ENCODE assay signal across 21 mouse cellular contexts in genomic region chr6:135165706-135166105, GRCm38 (mm10). TPM values are rescaled to one million over a fixed set of nuclear protein-coding genes. Genes with fewer than 3 reads are reported as not detected.
A peak's percentile ranks its signal among the peaks of the same experiment; 100 is the strongest.
DNase-seq lines count a peak whose midpoint lies in the region; ATAC-seq and TF ChIP-seq lines count a peak whose summit lies in the region.
"Had no signal": no experiment of that assay in that cellular context is flagged by ENCODE, and none has a peak within 500 bp of the region (broad histone marks: within the 10 kb centered on the region; RNA-seq: fewer than 3 reads in every experiment).

No protein-coding gene starts in this region.

- H3K4me2 ChIP-seq in heart, embryonic 12.5 days = no peak overlapping the region; the same call in 1 of the 2 replicates
- H3K4me2 ChIP-seq: forebrain, embryonic 12.5 days; heart, embryonic 15.5 days; hindbrain, embryonic 13.5 days; lung, embryonic 15.5 days had no signal

- intact Hi-C loops in heart, postnatal 14 days (cut with DNase I) = no loop called here

- 0 out of 2 replicates have a peak, but pooled peaks cover 6% of the 10 kb centered on the region for H3K27me3 ChIP-seq in heart, embryonic 12.5 days (replicated peaks)
- H3K27me3 ChIP-seq in liver, adult 2 months (ENCODE audit: control insufficient read depth, insufficient read depth, low read length) = no peaks in the 10 kb centered on the region
- H3K27me3 ChIP-seq: CH12.LX; heart, embryonic 15.5 days; lung, embryonic 15.5 days had no signal

- H3K27ac ChIP-seq in heart, embryonic 12.5 days (ENCODE audit: poor library complexity, severe bottlenecking) = no peak overlapping the region
- H3K27ac ChIP-seq in liver, adult 2 months (replicated peaks; ENCODE audit: insufficient read depth, low read depth, low read length) = peak overlapping the region; percentile 98
- H3K27ac ChIP-seq: forebrain, embryonic 12.5 days; heart, embryonic 15.5 days; hindbrain, embryonic 13.5 days; lung, embryonic 15.5 days had no signal

- 0 out of 2 replicates have a peak, but pooled peaks have one; percentile 16 for ATAC-seq in heart, embryonic 12.5 days (ENCODE audit: insufficient number of reproducible peaks, low FRiP score)
- ATAC-seq in megakaryocyte progenitor cell, adult 5-6 weeks (replicated peaks; ENCODE audit: poor library complexity) = peak; percentile 41
- ATAC-seq: midbrain, embryonic 16.5 days had no signal

- no peak for TF ChIP-seq POLR2A in liver, adult 2 months (IDR thresholded peaks at IDR 0.05; ENCODE audit: extremely low read depth, insufficient read depth, low read length)

- no peaks in the 10 kb centered on the region for H3K36me3 ChIP-seq in heart, embryonic 12.5 days
- peaks cover 6% of the 10 kb centered on the region; the same call in 1 of the 2 replicates for H3K36me3 ChIP-seq in liver, adult 2 months (ENCODE audit: control insufficient read depth, insufficient read depth, low read length)
- H3K36me3 ChIP-seq: forebrain, embryonic 12.5 days; heart, embryonic 15.5 days; hindbrain, embryonic 13.5 days; lung, embryonic 15.5 days had no signal

- WGBS in heart, embryonic 12.5 days = 53% methylated on average over 2 of the region's 2 CpGs
- WGBS in liver, adult 2 months = 18% methylated on average over 2 of the region's 2 CpGs

- DNase-seq in heart, postnatal 14 days = no peak
- peak; percentile 77 for DNase-seq in c-Kit-negative CD71-positive TER-119-positive erythroid progenitor cells, embryonic 14.5 days (ENCODE audit: low read depth, low spot score)
- no peak for DNase-seq in liver, adult 2 months (ENCODE audit: extremely low read depth, low read depth, low spot score)
- DNase-seq in adipocyte (ENCODE audit: low spot score) = no peak
- no peak for DNase-seq in layer of hippocampus, postnatal 25 days (ENCODE audit: extremely low spot score in 1 of 2, low spot score in 1 of 2)
- DNase-seq: adrenal gland, adult 8-10 months; cerebellum, adult 9-10 months; thymus, postnatal 14 days had no signal

- peaks cover 10% of the 10 kb centered on the region; the same call in 1 of the 2 replicates for H3K79me2 ChIP-seq in liver, adult 2 months (ENCODE audit: control insufficient read depth, insufficient read depth, low read length)

- H3K4me3 ChIP-seq in heart, embryonic 12.5 days = no peak overlapping the region
- H3K4me3 ChIP-seq in liver, adult 2 months (ENCODE audit: insufficient read depth, low read depth, low read length) = 0 out of 2 replicates have a peak overlapping the region, but pooled peaks have one; percentile 11
- H3K4me3 ChIP-seq: forebrain, embryonic 12.5 days; heart, embryonic 15.5 days; hindbrain, embryonic 13.5 days; lung, embryonic 15.5 days had no signal

- H3K4me1 ChIP-seq in heart, embryonic 12.5 days (replicated peaks) = peaks cover 24% of the 10 kb centered on the region
- peaks cover 31% of the 10 kb centered on the region for H3K4me1 ChIP-seq in liver, adult 2 months (ENCODE audit: control insufficient read depth, insufficient read depth, low read length)

- H3K9ac ChIP-seq in heart, embryonic 12.5 days = no peak overlapping the region
- peak overlapping the region; percentile 54 for H3K9ac ChIP-seq in liver, adult 2 months (ENCODE audit: low read depth, low read length)
- H3K9ac ChIP-seq: forebrain, embryonic 12.5 days; heart, embryonic 15.5 days; hindbrain, embryonic 13.5 days; lung, embryonic 15.5 days had no signal

- H3K9me3 ChIP-seq in heart, embryonic 12.5 days (replicated peaks) = no peaks in the 10 kb centered on the region
- H3K9me3 ChIP-seq: forebrain, embryonic 12.5 days; heart, embryonic 15.5 days; hindbrain, embryonic 13.5 days; lung, embryonic 15.5 days had no signal

- TF ChIP-seq CTCF in liver, adult 2 months (IDR thresholded peaks at IDR 0.05; ENCODE audit: low read depth, low read length) = no peak

RNA-seq across cellular contexts. Expression of gene Fam234b, which starts 32.1 kb away (rescaled TPM):
- 9.0 and 10.7 TPM in 2 replicates for polyA plus RNA-seq in heart, embryonic 12.5 days (2016; fragmentation: Nextera tagmentation; extraction: Ambion mirVana)
- 1 to 10 TPM; 6.3 to 7.8 TPM for total RNA-seq in heart, postnatal 14 days (2021)
- total RNA-seq in liver, adult 2 months (2014; rRNA removed) = 14.8 and 15.3 TPM in 2 replicates
- polyA plus RNA-seq in liver, adult 2 months (2012; rRNA removed) = 14.8 and 15.1 TPM in 2 replicates
- total RNA-seq in megakaryocyte progenitor cell, adult 5-6 weeks (2015) = 5.9 and 6.5 TPM in 2 replicates
- total RNA-seq in megakaryocyte progenitor cell, adult 5-6 weeks (2017) = 5.4 and 6.8 TPM in 2 replicates
- total RNA-seq in layer of hippocampus, postnatal 25 days (2021) = 100 to 1,000 TPM; 156 to 157 TPM

RNA-seq across cellular contexts. Expression of gene Hebp1, which starts 32.1 kb away (rescaled TPM):
- polyA plus RNA-seq in heart, embryonic 12.5 days (2016; fragmentation: Nextera tagmentation; extraction: Ambion mirVana) = 14.8 and 16.0 TPM in 2 replicates
- total RNA-seq in heart, postnatal 14 days (2021) = 10 to 100 TPM; 44.8 to 45.9 TPM
- 282 and 334 TPM in 2 replicates for total RNA-seq in liver, adult 2 months (2014; rRNA removed)
- 290 and 317 TPM in 2 replicates for polyA plus RNA-seq in liver, adult 2 months (2012; rRNA removed)
- 12.9 and 15.0 TPM in 2 replicates for total RNA-seq in megakaryocyte progenitor cell, adult 5-6 weeks (2015)
- 20.0 and 21.2 TPM in 2 replicates for total RNA-seq in megakaryocyte progenitor cell, adult 5-6 weeks (2017)
- 10 to 100 TPM; 68.8 to 86.0 TPM for total RNA-seq in layer of hippocampus, postnatal 25 days (2021)
- total RNA-seq: CH12.LX had no signal

RNA-seq across cellular contexts. Expression of gene Gprc5d, which starts 47.6 kb away (rescaled TPM):
- not detected in 2 replicates for polyA plus RNA-seq in heart, embryonic 12.5 days (2016; fragmentation: Nextera tagmentation; extraction: Ambion mirVana)
- not detected for total RNA-seq in heart, postnatal 14 days (2021)
- not detected in 2 replicates for total RNA-seq in liver, adult 2 months (2014; rRNA removed)
- polyA plus RNA-seq in liver, adult 2 months (2012; rRNA removed) = 0.17 TPM in 1 of 2 replicates, not detected in the other
- not detected in 2 replicates for total RNA-seq in megakaryocyte progenitor cell, adult 5-6 weeks (2015)
- total RNA-seq in megakaryocyte progenitor cell, adult 5-6 weeks (2017) = not detected in 2 replicates
- not detected for total RNA-seq in layer of hippocampus, postnatal 25 days (2021)
- total RNA-seq: adrenal gland, adult 8-10 months; CH12.LX; gastrocnemius, postnatal 4 days had no signal
- polyA plus RNA-seq: forebrain, embryonic 12.5 days; heart, embryonic 15.5 days; hindbrain, embryonic 13.5 days; intestine, embryonic 14.5 days; kidney, embryonic 16.5 days; limb, embryonic 11.5 days; lung, embryonic 15.5 days; midbrain, embryonic 16.5 days; small intestine, adult 2 months had no signal
